Mouse (Mus musculus) bone marrow macrophage, adult 2 months (primary cell): Measurements from ENCODE around the gene Atg10. TPM values are rescaled to one million over a fixed set of nuclear protein-coding genes. Genes with fewer than 3 reads are reported as not detected.
A peak's percentile ranks its signal among the peaks of the same experiment; 100 is the strongest.
"Not testable (repeated sequence)": the region's sequence is repeated elsewhere in the genome, so short reads cannot be mapped to it uniquely, and the experiment has no call there.

ENCODE experiments used
- H3K27ac ChIP-seq: 2 replicates; pipeline ENCODE4 v1.5.1; 2012; ENCODE audit warnings: low read depth, low read length; ENCODE audit not compliant: insufficient read depth
- H3K4me1 ChIP-seq: 2 replicates; pipeline ENCODE4 v1.6.1; 2012; ENCODE audit warnings: low read length; ENCODE audit not compliant: control insufficient read depth, insufficient read depth
- H3K4me3 ChIP-seq: 2 replicates; pipeline ENCODE4 v1.5.1; 2012; ENCODE audit warnings: mild to moderate bottlenecking, low read length, moderate library complexity; ENCODE audit not compliant: insufficient read depth
- CTCF ChIP-seq: IDR thresholded peaks from 2 replicates; pipeline ENCODE4 v1.5.1; 2012; ENCODE audit warnings: low read depth, mild to moderate bottlenecking, low read length, moderate library complexity
- POLR2A ChIP-seq: IDR thresholded peaks from 2 replicates; pipeline ENCODE4 v1.6.1; 2012; ENCODE audit warnings: mild to moderate bottlenecking, low read depth, low read length, borderline replicate concordance
- polyA plus RNA-seq: library from polyadenylated mRNA; stranded (reverse); fragments of >200 nt; gene quantifications from 2 replicates; pipeline ENCODE4 v1.2.4, GENCODE M21; 2012; ENCODE audit not compliant: missing spikeins, insufficient read depth, insufficient read length

Atg10 gene
- 14.0 and 16.6 TPM in 2 replicates for polyA plus RNA-seq

DNA sequence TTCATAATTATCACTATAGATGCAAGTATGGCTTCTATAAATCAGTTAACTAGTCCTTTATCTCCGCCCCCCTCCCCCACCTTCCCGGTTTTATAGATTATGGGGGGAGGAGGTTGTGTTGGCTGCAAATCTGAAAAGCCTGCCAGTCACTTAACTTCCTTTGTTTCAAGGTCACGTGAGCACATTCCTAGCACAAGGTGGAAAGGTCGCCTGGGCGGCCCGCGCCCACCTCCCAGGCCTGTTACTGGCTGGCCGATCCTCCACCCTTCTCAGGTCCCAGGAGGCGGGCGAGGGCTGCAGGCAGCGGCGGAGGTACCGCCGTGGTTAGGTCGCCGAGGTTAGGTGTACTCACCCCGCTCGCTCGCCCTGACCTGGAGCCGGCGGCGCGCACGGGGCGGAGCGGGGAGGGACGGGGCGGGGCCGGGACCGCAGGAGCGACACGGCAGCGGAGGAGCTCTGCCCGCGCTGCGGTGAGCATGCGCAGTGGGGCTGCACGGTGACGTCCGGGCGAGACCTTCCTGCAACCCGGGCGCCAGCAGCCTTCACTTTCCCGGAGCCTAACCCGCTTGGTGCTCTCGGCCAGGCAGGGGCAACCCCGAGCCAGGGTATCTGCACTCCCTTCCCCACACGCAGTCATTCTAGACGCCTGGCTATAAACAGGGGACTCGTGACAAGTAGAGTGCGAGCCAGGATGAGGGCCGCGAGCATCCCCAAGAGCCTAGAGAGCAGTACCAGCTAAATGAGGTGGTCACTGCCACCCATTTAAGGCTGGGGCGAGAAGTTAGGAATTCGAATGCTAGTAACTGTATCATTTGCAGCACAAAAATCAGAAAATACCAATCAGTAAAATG lies at the start of gene Atg10:
Gene Atg10 (minus strand): TSS at position 382 of the 851 bp plus-strand sequence.
- Histone ChIP-seq H3K4me1 (peaks cover 9% of the 10 kb centered on the region), H3K4me3 (peak within 1 kb of the TSS; percentile 95), H3K27ac (peak within 1 kb of the TSS; percentile 85)
- no peak for TF ChIP-seq POLR2A
- no peak for TF ChIP-seq CTCF

DNA sequence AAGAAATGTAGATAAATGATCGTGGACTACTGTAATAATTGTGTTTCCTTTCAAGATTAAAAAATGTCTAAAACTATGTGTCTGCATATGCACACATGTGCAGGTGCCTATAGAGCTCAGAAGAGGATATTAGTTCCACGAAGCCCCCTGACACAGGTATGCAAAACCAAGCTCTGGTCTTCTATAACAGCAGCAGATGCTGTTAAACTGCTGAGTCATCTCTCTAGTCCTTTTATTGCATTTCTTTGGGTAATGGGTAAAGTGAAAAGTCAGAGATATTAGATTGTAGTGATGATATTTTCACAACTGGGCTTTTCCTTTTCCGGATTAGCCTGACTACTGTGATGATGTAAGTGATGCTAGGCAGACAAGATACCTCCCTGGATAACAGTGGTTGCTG lies 28.6 kb upstream of the Atg10 start:
- Histone ChIP-seq H3K4me3 (no peak overlapping the region), H3K4me1 (no peaks in the 10 kb centered on the region), H3K27ac (no peak overlapping the region)
- no peak for TF ChIP-seq POLR2A
- no peak for TF ChIP-seq CTCF

DNA sequence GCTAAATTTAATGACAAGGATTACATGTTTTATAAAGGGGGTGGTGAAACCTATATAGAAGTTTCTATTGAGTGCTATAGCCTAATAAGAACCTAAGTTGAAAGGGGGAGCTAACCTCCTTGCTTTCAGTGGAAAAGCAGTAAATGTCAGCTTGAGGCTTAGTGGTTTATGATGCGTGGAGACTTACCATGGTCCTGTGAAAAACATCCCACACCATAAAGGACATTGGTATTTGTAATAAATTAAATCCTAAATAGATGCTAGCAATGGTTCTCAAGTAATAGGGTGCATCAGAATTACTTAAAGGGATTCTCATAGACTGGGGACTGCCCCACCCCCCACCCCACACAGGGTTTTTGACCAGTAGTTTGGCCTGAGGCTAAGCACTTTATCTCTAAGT lies 27.9 kb upstream of the Atg10 start:
- TF ChIP-seq POLR2A (no peak), CTCF (no peak)
- no peak overlapping the region for H3K4me3 ChIP-seq
- H3K4me1 ChIP-seq = no peaks in the 10 kb centered on the region
- H3K27ac ChIP-seq = no peak overlapping the region

DNA sequence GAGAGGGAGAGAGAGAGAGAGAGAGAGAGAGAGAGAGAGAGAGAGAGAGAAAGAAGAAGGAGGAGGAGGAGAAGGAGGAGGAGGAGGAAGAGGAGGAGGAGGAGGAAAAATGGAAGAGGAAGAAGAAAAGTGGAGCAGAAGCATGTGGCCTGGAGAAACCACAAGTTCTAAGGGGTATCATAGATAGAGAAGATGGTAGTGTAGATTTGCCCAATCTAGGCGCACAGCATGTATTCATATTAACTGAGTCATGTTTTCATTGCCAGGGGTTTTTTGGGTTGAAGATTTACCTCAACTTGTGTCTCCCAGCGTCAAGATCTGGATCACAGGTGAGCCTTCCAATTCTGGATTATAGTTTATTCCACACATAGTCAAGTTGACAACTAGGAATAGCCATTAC lies 26.3 kb upstream of the Atg10 start:
- H3K4me3 ChIP-seq, H3K27ac ChIP-seq, H3K4me1 ChIP-seq: not testable (repeated sequence)

DNA sequence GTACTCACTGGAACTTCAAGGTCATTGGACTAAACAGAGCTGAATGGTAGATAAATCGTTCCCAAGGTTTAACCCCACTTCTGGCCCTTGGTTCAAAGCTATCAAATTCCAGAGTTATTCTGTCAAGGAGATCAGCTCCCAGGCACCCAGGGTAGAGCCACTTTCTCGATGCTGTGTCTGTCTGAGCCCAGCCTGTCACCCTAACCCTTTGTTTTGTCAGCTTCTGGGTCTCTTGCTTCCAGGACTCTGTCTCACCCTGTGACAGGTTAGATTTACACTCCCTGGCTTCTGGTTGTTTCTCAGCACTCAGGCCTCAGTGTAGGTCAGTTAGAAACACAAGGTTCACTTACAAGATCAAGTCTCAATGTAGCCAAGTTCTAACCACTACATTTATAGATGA lies 22.7 kb upstream of the Atg10 start:
- no peaks in the 10 kb centered on the region for H3K4me1 ChIP-seq
- TF ChIP-seq CTCF (no peak), POLR2A (no peak)
- H3K4me3 ChIP-seq = no peak overlapping the region
- H3K27ac ChIP-seq = no peak overlapping the region

DNA sequence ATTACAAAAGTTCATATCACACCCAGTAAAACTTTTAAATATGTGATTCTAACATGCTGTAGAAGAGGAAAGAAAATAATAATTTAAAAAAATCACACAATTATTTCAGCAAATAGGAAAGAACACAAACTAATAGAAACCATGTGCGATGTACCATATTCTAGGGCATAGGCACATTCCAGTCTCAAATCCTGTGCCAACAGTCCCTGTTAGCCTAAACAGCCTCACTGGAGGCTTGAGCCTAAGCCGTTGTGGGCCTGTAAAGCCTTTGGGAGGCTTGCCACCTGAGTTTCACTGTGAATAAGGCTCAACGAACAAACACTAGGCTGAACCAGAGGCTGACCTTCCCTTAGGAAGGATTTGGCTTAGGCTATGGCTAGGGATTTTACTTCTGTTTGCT lies 14.2 kb upstream of the Atg10 start:
- no peak overlapping the region for H3K4me3 ChIP-seq

DNA sequence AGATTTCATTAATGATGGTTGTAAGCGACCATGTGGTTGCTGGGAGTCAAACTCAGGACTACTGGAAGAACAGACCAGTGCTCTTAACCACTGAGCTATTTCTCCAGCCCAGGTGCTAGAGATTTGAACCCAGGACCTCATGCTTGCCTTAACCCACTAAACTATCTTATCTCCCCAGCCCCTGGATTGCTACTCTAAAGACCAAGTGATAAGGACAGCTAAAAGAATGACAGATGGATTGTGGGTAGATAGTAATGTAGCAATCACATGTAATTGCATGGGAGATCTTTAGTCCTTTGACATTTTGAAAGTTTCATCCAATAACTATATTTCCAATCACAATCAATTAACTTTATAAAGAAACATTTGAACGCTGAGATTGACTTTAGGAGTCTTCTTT lies 13.1 kb upstream of the Atg10 start:
- TF ChIP-seq CTCF (no peak), POLR2A (no peak)
- Histone ChIP-seq H3K4me3 (no peak overlapping the region), H3K27ac (no peak overlapping the region), H3K4me1 (no peaks in the 10 kb centered on the region)

More for the DNA sequence above, 14.2 kb upstream of the Atg10 start:
- TF ChIP-seq CTCF (no peak), POLR2A (no peak)
- H3K27ac ChIP-seq = no peak overlapping the region
- H3K4me1 ChIP-seq = no peaks in the 10 kb centered on the region

DNA sequence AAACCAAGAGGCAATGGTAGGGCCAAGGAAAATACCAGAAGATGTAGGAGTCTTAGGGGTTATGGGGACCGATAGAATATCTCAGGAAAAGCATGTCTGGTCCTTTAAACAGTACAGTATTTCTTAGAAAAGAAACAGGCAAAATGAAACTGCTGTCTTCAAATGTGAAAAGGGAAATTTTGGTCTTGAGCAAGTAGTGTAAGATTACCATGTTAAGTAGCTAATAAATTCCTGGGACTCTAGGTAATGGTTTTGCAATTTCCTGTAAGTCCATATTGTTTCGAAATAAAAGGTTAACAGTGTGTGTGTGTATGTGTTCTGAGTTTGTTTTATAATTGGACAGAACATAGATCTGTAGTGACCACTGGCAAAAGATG lies 658 bp upstream of the Atg10 start:
- Histone ChIP-seq H3K27ac (peak overlapping the region; percentile 70), H3K4me1 (peaks cover 9% of the 10 kb centered on the region), H3K4me3 (peak overlapping the region; percentile 95)
- TF ChIP-seq POLR2A = no peak
- TF ChIP-seq CTCF = no peak

DNA sequence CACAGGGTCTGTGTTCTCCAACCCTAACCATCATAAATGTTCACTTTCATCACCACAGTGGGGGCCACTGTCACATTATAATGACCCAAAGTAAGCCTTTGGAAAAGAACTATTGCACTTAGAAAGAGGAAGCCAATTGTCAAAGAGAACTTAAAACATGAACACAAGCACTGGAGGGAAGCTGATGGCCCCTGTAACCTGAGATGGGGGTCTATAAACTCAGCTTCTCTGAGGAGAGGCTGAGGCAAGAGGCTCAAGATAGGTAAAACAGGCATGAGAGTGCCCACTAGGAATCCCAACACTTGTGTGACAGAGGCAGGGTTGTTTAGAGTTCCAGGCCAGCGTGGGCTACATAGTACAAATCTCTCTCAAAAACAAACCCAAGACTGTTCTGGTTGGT lies 705 bp downstream of the Atg10 start:
- 0 out of 2 replicates have a peak overlapping the region, but pooled peaks have one; percentile 17 for H3K27ac ChIP-seq
- peaks cover 9% of the 10 kb centered on the region for H3K4me1 ChIP-seq
- H3K4me3 ChIP-seq = peak overlapping the region; percentile 95
- no peak for TF ChIP-seq POLR2A

DNA sequence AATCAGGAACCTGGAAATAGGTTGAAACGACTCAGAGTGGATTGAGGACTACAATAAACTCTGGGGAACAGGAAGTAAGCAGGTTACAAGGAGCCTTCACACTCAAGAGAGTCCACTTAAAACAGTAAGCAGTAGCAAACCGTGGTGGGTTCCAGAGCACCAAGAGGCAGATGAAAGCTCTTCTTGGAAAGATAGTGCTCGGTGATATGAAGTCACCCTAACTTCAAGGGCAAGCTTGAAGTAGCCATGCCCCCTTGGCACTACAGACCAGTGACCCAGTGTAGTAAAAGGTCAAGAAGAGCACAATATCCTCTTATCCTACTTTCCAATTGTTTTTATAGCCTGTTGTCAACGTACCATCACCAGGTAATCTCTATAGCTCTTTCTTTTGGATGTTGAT lies 2.1 kb downstream of the Atg10 start:
- H3K4me1 ChIP-seq = peaks cover 15% of the 10 kb centered on the region
- no peak overlapping the region for H3K4me3 ChIP-seq
- TF ChIP-seq POLR2A = no peak
- no peak for TF ChIP-seq CTCF
- H3K27ac ChIP-seq = no peak overlapping the region

DNA sequence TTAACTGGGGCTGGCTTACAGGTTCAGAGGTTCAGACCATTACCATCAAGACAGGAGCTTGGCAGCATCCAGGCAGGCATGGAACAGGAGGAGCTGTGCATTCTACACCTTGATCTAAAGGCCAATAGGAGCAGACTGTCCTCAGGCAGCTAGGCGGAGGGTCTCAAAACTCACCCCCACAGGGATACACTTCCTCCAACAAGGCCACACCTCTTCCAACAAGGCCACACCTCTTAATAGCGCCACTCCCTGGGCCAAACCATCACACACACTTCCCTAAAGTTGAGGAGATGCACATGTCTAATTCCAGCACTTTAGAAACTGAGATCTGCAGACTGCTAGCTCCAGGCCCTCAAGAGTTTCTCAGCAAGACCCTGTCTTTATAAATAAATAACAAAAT lies 6.1 kb downstream of the Atg10 start:
- no peak for TF ChIP-seq CTCF
- no peak for TF ChIP-seq POLR2A
- Histone ChIP-seq H3K4me1 (peaks cover 11% of the 10 kb centered on the region), H3K4me3 (no peak overlapping the region), H3K27ac (no peak overlapping the region)
